ENCODE assay signal across 8 mouse cellular contexts in genomic region chr6:35177650-35178272, GRCm38 (mm10). TPM values are rescaled to one million over a fixed set of nuclear protein-coding genes. Genes with fewer than 3 reads are reported as not detected.
A peak's percentile ranks its signal among the peaks of the same experiment; 100 is the strongest.
DNase-seq lines count a peak whose midpoint lies in the region; ATAC-seq and TF ChIP-seq lines count a peak whose summit lies in the region.

No protein-coding gene starts in this region.

- H3K9me3 ChIP-seq in embryonic facial prominence, embryonic 13.5 days: no peaks in the 10 kb centered on the region
- H3K9me3 ChIP-seq in liver, embryonic 16.5 days (replicated peaks; ENCODE audit: control insufficient read depth, low read length): no peaks in the 10 kb centered on the region

- peak; percentile 63 for ATAC-seq in embryonic facial prominence, embryonic 13.5 days (ENCODE audit: insufficient number of reproducible peaks, insufficient read depth, low FRiP score, low TSS enrichment, low read depth)
- ATAC-seq in hematopoietic stem cell, adult 5-6 weeks (replicated peaks in 1 of 2; ENCODE audit: insufficient read depth in 1 of 2, low FRiP score in 2 of 2, low TSS enrichment in 1 of 2, low read depth in 1 of 2, poor library complexity in 2 of 2, severe bottlenecking in 2 of 2): peak; percentile 17 to 43
- ATAC-seq in liver, embryonic 16.5 days (ENCODE audit: low read depth): peak; percentile 51

- H3K36me3 ChIP-seq in embryonic facial prominence, embryonic 13.5 days: no peaks in the 10 kb centered on the region
- H3K36me3 ChIP-seq in liver, embryonic 16.5 days (ENCODE audit: control insufficient read depth, insufficient read depth): no peaks in the 10 kb centered on the region

- no peaks in the 10 kb centered on the region for H3K27me3 ChIP-seq in embryonic facial prominence, embryonic 13.5 days
- H3K27me3 ChIP-seq in liver, embryonic 16.5 days (ENCODE audit: control insufficient read depth, insufficient read depth, low read depth, low read length): no peaks in the 10 kb centered on the region

- H3K9ac ChIP-seq in embryonic facial prominence, embryonic 13.5 days: peak overlapping the region; percentile 94
- H3K9ac ChIP-seq in liver, embryonic 16.5 days (ENCODE audit: low read depth, low read length): peak overlapping the region; percentile 91

- peak in 1 of 2 experiments; percentile 16 for DNase-seq in layer of hippocampus, adult 2 months (ENCODE audit: low spot score in 2 of 2)
- DNase-seq in layer of hippocampus, postnatal 14 days (ENCODE audit: low spot score in 2 of 2): no peak
- peak; percentile 59 for DNase-seq in adrenal gland, postnatal 10 days
- DNase-seq in neural tube, embryonic 10.5 days (ENCODE audit: extremely low spot score, low spot score): peak; percentile 82
- no peak for DNase-seq in urinary bladder, postnatal 10 days (ENCODE audit: low spot score)

- no peaks in the 10 kb centered on the region for H3K4me1 ChIP-seq in embryonic facial prominence, embryonic 13.5 days
- H3K4me1 ChIP-seq in liver, embryonic 16.5 days (ENCODE audit: control insufficient read depth, low read depth, low read length): no peaks in the 10 kb centered on the region; the same call in 1 of the 2 replicates

- under 1% methylated on average over 69 of the region's 69 CpGs for WGBS in embryonic facial prominence, embryonic 13.5 days
- WGBS in liver, embryonic 16.5 days (ENCODE audit: insufficient replicate concordance): under 1% methylated on average over 64 of the region's 69 CpGs

- peak overlapping the region; percentile 84 for H3K4me2 ChIP-seq in embryonic facial prominence, embryonic 13.5 days
- peak overlapping the region; percentile 97 for H3K4me2 ChIP-seq in liver, embryonic 16.5 days (ENCODE audit: low read depth, low read length)

- TF ChIP-seq CTCF in layer of hippocampus, adult 2 months (conservative IDR thresholded peaks at IDR 0.05): no peak

- peak overlapping the region; percentile 62 for H3K4me3 ChIP-seq in layer of hippocampus, adult 2 months
- H3K4me3 ChIP-seq in embryonic facial prominence, embryonic 13.5 days: peak overlapping the region; percentile 89
- H3K4me3 ChIP-seq in liver, embryonic 16.5 days (ENCODE audit: low read depth, low read length): peak overlapping the region; percentile 94

- H3K27ac ChIP-seq in layer of hippocampus, adult 2 months: peak overlapping the region; percentile 100
- peak overlapping the region; percentile 96 for H3K27ac ChIP-seq in embryonic facial prominence, embryonic 13.5 days
- peak overlapping the region; percentile 94 for H3K27ac ChIP-seq in liver, embryonic 16.5 days (ENCODE audit: low read length)

RNA-seq across cellular contexts. Expression of gene Nup205, which starts 0.5 kb away (rescaled TPM):
- total RNA-seq in layer of hippocampus, adult 2 months (2021): 10 to 100 TPM; 27.8 to 32.1 TPM
- 10 to 100 TPM; 25.3 to 29.8 TPM for total RNA-seq in layer of hippocampus, postnatal 14 days (2021)
- total RNA-seq in adrenal gland, postnatal 10 days (2021): 10 to 100 TPM; 32.4 to 41.6 TPM
- polyA plus RNA-seq in embryonic facial prominence, embryonic 13.5 days (2015; fragmentation: Nextera tagmentation; extraction: Ambion mirVana): 31.2 and 35.5 TPM in 2 replicates
- 65.5 and 75.0 TPM in 2 replicates for total RNA-seq in hematopoietic stem cell, adult 5-6 weeks (2017)
- 17.3 and 17.8 TPM in 2 replicates for polyA plus RNA-seq in liver, embryonic 16.5 days (2015; fragmentation: Nextera tagmentation; extraction: Ambion mirVana)

RNA-seq across cellular contexts. Expression of gene Cnot4, which starts 44.2 kb away (rescaled TPM):
- total RNA-seq in layer of hippocampus, adult 2 months (2021): 10 to 100 TPM; 46.5 to 49.0 TPM
- 10 to 100 TPM; 39.0 to 43.3 TPM for total RNA-seq in layer of hippocampus, postnatal 14 days (2021)
- total RNA-seq in adrenal gland, postnatal 10 days (2021): 10 to 100 TPM; 18.2 to 23.4 TPM
- polyA plus RNA-seq in embryonic facial prominence, embryonic 13.5 days (2015; fragmentation: Nextera tagmentation; extraction: Ambion mirVana): 35.9 and 37.4 TPM in 2 replicates
- total RNA-seq in hematopoietic stem cell, adult 5-6 weeks (2017): 31.8 and 38.9 TPM in 2 replicates
- 11.0 and 12.5 TPM in 2 replicates for polyA plus RNA-seq in liver, embryonic 16.5 days (2015; fragmentation: Nextera tagmentation; extraction: Ambion mirVana)

Comparison
In these comparisons a context has a peak if more than half of its experiments do, and no peak if none do; other contexts are left out.
1. DNase-seq: peak in adrenal gland, postnatal 10 days (single experiment) and neural tube, embryonic 10.5 days (single experiment); none in layer of hippocampus, postnatal 14 days (0 of 2) and urinary bladder, postnatal 10 days (single experiment).
2. Peak in every context shown above with its lines, with median percentiles within 50 percentile points of each other: H3K27ac ChIP-seq, H3K4me3 ChIP-seq and ATAC-seq.